Mouse (Mus musculus) cortical plate, adult 2 months (tissue): ENCODE results near the gene Cacna2d2.

Experiments used
- CTCF ChIP-seq: fragments of 200-500 bp; IDR thresholded peaks from 2 replicates; pipeline ENCODE4 v1.5.1; 2011; ENCODE audit warnings: mild to moderate bottlenecking, control low read depth, low read length; ENCODE audit not compliant: insufficient read depth; ENCODE audit errors: extremely low read depth
- POLR2A ChIP-seq: fragments of 200-500 bp; IDR thresholded peaks from 2 replicates; pipeline ENCODE4 v1.6.1; 2011; ENCODE audit warnings: mild to moderate bottlenecking, low read length, control low read depth; ENCODE audit not compliant: insufficient read depth; ENCODE audit errors: extremely low read depth

GRCm38 (mm10) chr9:107544729-107545128 is 145.3 kb downstream of the Cacna2d2 start:
- TF ChIP-seq POLR2A: no peak
- no peak for TF ChIP-seq CTCF
